Mouse (Mus musculus) liver, embryonic 16.5 days (tissue): ENCODE measurements at regions not wholly inside any gene's neighbourhood (a gene's known extent, or its start where the extent isn't known, plus 50 kb on each side); places are given as distances from the start of the nearest gene placed in this dataset.

Source experiments
- ATAC-seq: fragments of 200-750 bp; cut with Nextera tagmentation; 2 replicates; pipeline ENCODE4 v1.8.0; 2017; ENCODE audit warnings: low read depth, mild to moderate bottlenecking, moderate number of reproducible peaks, moderate library complexity
- H3K27ac ChIP-seq: fragments of 300-500 bp; sonication (generic); 2 replicates; pipeline ENCODE4 v1.5.1; 2014; ENCODE audit warnings: mild to moderate bottlenecking, low read length
- H3K27me3 ChIP-seq: fragments of 300-500 bp; sonication (generic); 2 replicates; pipeline ENCODE4 v1.6.1; 2014; ENCODE audit warnings: low read depth, low read length, mixed read lengths; ENCODE audit not compliant: control insufficient read depth, insufficient read depth
- H3K36me3 ChIP-seq: fragments of 300-500 bp; sonication (generic); 2 replicates; pipeline ENCODE4 v1.6.1; 2014; ENCODE audit warnings: mild to moderate bottlenecking; ENCODE audit not compliant: control insufficient read depth, insufficient read depth
- H3K4me1 ChIP-seq: fragments of 300-500 bp; sonication (generic); 2 replicates; pipeline ENCODE4 v1.6.1; 2014; ENCODE audit warnings: low read depth, low read length, mixed read lengths; ENCODE audit not compliant: control insufficient read depth
- H3K4me2 ChIP-seq: fragments of 300-500 bp; sonication (generic); 2 replicates; pipeline ENCODE4 v1.6.1; 2014; ENCODE audit warnings: low read depth, low read length, mixed read lengths
- H3K4me3 ChIP-seq: fragments of 300-500 bp; sonication (generic); 2 replicates; pipeline ENCODE4 v1.5.1; 2014; ENCODE audit warnings: low read depth, mild to moderate bottlenecking, low read length
- H3K9ac ChIP-seq: fragments of 300-500 bp; sonication (generic); 2 replicates; pipeline ENCODE4 v1.6.1; 2014; ENCODE audit warnings: low read depth, low read length
- H3K9me3 ChIP-seq: fragments of 300-500 bp; sonication (generic); replicated peaks from 2 replicates; pipeline ENCODE4 v1.6.1; 2016; ENCODE audit warnings: low read length; ENCODE audit not compliant: control insufficient read depth
- WGBS: fragments of 180-500 bp; shearing (Covaris S2); extraction: QIAGEN DNeasy Blood & Tissue Kit; methylation state at CpG from one replicate; pipeline ENCODE4 v1.1.7; 2014; ENCODE audit not compliant: insufficient replicate concordance; 5-methylcytosine and 5-hydroxymethylcytosine counted together

GRCm38 (mm10) chr2:50887954-50888353 is 261.0 kb downstream of the Rnd3 start:
- H3K9ac ChIP-seq = no peak overlapping the region
- 40% methylated on average over 4 of the region's 4 CpGs for WGBS
- H3K9me3 ChIP-seq = no peaks in the 10 kb centered on the region
- no peaks in the 10 kb centered on the region for H3K36me3 ChIP-seq
- H3K4me2 ChIP-seq = no peak overlapping the region
- no peak for ATAC-seq
- H3K27ac ChIP-seq = no peak overlapping the region
- no peaks in the 10 kb centered on the region for H3K27me3 ChIP-seq
- H3K4me3 ChIP-seq = no peak overlapping the region
- H3K4me1 ChIP-seq = no peaks in the 10 kb centered on the region

- Histone ChIP-seq H3K27me3 (no peaks in the 10 kb centered on the region), H3K4me1 (no peaks in the 10 kb centered on the region), H3K9ac (no peak overlapping the region), H3K9me3 (no peaks in the 10 kb centered on the region), H3K27ac (no peak overlapping the region), H3K4me2 (no peak overlapping the region), H3K36me3 (no peaks in the 10 kb centered on the region), H3K4me3 (no peak overlapping the region)
- 31% methylated on average over 7 of the region's 7 CpGs for WGBS
- ATAC-seq = no peak
These were observed 263.0 kb downstream of the Rnd3 start for GRCm38 (mm10) chr2:50885924-50886315.

GRCm38 (mm10) chr2:50885280-50885923 is 263.5 kb downstream of the Rnd3 start:
- Histone ChIP-seq H3K9ac (no peak overlapping the region), H3K27me3 (no peaks in the 10 kb centered on the region), H3K9me3 (no peaks in the 10 kb centered on the region), H3K4me2 (no peak overlapping the region), H3K4me3 (no peak overlapping the region), H3K36me3 (no peaks in the 10 kb centered on the region), H3K27ac (no peak overlapping the region), H3K4me1 (no peaks in the 10 kb centered on the region)
- no peak for ATAC-seq
- 45% methylated on average over 4 of the region's 4 CpGs for WGBS

GRCm38 (mm10) chr2:50881514-50882038 is 267.3 kb downstream of the Rnd3 start:
- no peaks in the 10 kb centered on the region for H3K36me3 ChIP-seq
- no peak overlapping the region for H3K4me3 ChIP-seq
- no peaks in the 10 kb centered on the region for H3K27me3 ChIP-seq
- no peaks in the 10 kb centered on the region for H3K4me1 ChIP-seq
- WGBS = 57% methylated on average over 4 of the region's 4 CpGs
- ATAC-seq = peak; percentile 94
- H3K9ac ChIP-seq = no peak overlapping the region
- H3K4me2 ChIP-seq = no peak overlapping the region
- H3K9me3 ChIP-seq = no peaks in the 10 kb centered on the region
- H3K27ac ChIP-seq = peak overlapping the region; percentile 44

GRCm38 (mm10) chr2:50880806-50881205 is 268.1 kb downstream of the Rnd3 start:
- H3K27ac ChIP-seq = peak overlapping the region; percentile 33; the same call in 1 of the 2 replicates

GRCm38 (mm10) chr2:50877716-50878115 is 271.2 kb downstream of the Rnd3 start:
- no peaks in the 10 kb centered on the region for H3K36me3 ChIP-seq
- H3K4me3 ChIP-seq = no peak overlapping the region
- no peaks in the 10 kb centered on the region for H3K9me3 ChIP-seq
- H3K9ac ChIP-seq = no peak overlapping the region
- no peak for ATAC-seq
- no peaks in the 10 kb centered on the region for H3K27me3 ChIP-seq
- no peak overlapping the region for H3K27ac ChIP-seq
- no peaks in the 10 kb centered on the region for H3K4me1 ChIP-seq
- WGBS = 72% methylated on average over 17 of the region's 17 CpGs
- no peak overlapping the region for H3K4me2 ChIP-seq

More at GRCm38 (mm10) chr2:50880806-50881205, 268.1 kb downstream of the Rnd3 start:
- ATAC-seq = no peak
- no peaks in the 10 kb centered on the region for H3K9me3 ChIP-seq
- H3K27me3 ChIP-seq = no peaks in the 10 kb centered on the region
- no peaks in the 10 kb centered on the region for H3K36me3 ChIP-seq
- no peaks in the 10 kb centered on the region for H3K4me1 ChIP-seq
- H3K9ac ChIP-seq = no peak overlapping the region
- H3K4me3 ChIP-seq = no peak overlapping the region
- 64% methylated on average over 4 of the region's 4 CpGs for WGBS
- H3K4me2 ChIP-seq = no peak overlapping the region

- Histone ChIP-seq H3K4me2 (no peak overlapping the region), H3K27me3 (no peaks in the 10 kb centered on the region), H3K27ac (no peak overlapping the region), H3K9me3 (no peaks in the 10 kb centered on the region), H3K36me3 (no peaks in the 10 kb centered on the region), H3K4me1 (no peaks in the 10 kb centered on the region), H3K9ac (no peak overlapping the region), H3K4me3 (no peak overlapping the region)
- ATAC-seq = no peak
- WGBS = 67% methylated on average over 6 of the region's 6 CpGs
These were observed 273.8 kb downstream of the Rnd3 start for GRCm38 (mm10) chr2:50875072-50875471.

GRCm38 (mm10) chr2:50853538-50854244 is 295.2 kb downstream of the Rnd3 start:
- Histone ChIP-seq H3K27ac (no peak overlapping the region), H3K9me3 (no peaks in the 10 kb centered on the region), H3K4me2 (no peak overlapping the region), H3K4me3 (no peak overlapping the region), H3K4me1 (no peaks in the 10 kb centered on the region), H3K27me3 (no peaks in the 10 kb centered on the region), H3K36me3 (no peaks in the 10 kb centered on the region), H3K9ac (no peak overlapping the region)
- no peak for ATAC-seq
- 75% methylated on average over 8 of the region's 8 CpGs for WGBS

- no peaks in the 10 kb centered on the region for H3K27me3 ChIP-seq
- ATAC-seq = no peak
- H3K36me3 ChIP-seq = no peaks in the 10 kb centered on the region
- no peaks in the 10 kb centered on the region for H3K9me3 ChIP-seq
- no peak overlapping the region for H3K27ac ChIP-seq
- no peak overlapping the region for H3K4me3 ChIP-seq
- H3K4me2 ChIP-seq = no peak overlapping the region
- H3K9ac ChIP-seq = no peak overlapping the region
- 73% methylated on average over 2 of the region's 2 CpGs for WGBS
- no peaks in the 10 kb centered on the region for H3K4me1 ChIP-seq
These were observed 296.4 kb downstream of the Rnd3 start for GRCm38 (mm10) chr2:50852413-50852919.
